Mouse (Mus musculus) testis, postnatal 14 days (tissue): Measurements from ENCODE around the gene H2-DMb2.
A peak's percentile ranks its signal among the peaks of the same experiment; 100 is the strongest.
"Not testable (repeated sequence)": the region's sequence is repeated elsewhere in the genome, so short reads cannot be mapped to it uniquely, and the experiment has no call there.

Experiments used
- DNase-seq: peaks from one replicate; pipeline ENCODE4 v3.0.0; 2021; ENCODE audit warnings: low spot score

Gene H2-DMb2

DNA sequence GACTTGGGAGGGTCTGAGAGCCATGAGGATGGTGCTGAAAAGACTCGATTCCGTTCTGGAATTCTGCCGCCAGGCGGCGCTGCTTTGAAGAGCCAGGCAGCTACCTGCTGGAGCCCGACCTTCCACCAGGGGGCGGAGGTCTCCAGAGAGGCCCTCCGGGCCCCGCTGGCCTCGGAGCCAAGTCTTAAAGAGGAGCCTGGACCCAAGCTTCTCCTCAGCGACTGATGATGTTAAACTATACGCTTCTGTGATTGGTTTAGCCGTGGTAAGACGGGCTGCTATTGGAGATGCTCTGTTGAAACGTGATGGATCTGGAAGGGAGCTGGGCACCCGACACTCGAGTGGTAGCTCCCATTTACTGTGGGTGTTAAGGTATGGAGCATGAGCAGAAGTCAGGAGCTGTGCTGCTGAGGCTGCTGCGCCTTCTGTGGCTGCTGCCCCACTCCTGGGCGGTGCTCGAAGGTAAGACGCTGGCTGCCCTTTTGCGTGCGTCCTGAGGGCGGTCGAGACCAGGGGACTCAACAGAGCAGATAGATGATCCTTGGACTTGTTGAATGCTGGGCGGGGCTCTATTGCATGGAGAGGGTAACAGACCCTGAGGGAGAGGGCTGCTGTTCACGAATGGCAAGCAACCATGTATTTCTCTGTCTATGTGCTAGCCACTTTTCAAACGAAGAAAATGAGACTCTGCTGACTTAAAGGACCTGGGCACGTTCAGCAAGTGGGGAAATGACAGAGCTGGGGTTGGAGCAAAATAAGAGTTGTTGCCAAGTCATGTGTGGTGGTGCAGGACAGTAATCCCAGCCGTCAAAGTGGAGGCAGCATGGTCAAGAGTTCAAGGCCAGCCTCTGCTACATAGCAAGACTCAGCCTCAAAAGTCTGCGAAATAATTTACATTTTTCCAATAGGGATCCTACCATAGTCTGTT, 7.5 kb upstream of the H2-DMb2 start:
- DNase-seq = peak; percentile 94

DNA sequence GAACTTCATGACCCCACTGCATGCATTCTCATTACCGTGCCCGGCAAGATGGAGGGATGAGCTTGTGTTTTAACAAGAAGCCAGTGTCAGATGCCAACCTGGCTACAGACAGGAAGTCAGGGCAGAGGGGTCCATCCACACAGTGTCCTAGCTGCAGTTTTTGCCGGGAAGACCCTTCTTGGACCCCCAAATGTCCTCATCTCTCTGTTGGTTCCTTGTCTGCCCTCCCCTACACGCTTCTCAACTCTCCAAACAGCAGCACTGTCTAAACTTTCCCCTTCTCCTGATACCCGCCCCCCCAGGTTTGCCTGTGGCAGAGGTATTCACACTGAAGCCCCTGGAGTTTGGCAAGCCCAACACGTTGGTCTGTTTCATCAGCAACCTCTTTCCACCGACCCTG, 5.5 kb upstream of the H2-DMb2 start:
- no peak for DNase-seq

DNA sequence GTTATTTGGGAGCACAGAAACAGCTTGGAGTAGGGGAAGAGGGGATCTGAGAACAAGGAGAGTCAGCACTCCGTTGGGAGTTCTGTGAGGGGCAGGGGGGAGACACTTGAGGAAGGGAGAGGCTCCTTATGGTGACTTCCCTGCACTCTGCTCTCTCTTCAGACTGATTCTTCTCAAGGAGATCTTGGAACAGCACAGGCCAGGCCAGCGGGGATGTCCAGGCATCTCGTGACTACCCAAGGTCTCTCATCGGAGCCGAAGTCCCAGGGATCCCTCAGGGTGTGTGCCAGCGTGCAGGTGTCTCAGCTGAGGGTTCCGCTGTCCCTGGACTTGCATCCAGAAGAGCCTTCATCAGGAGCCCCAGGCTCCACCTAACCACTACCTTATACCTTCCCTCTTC, 4.5 kb upstream of the H2-DMb2 start:
- DNase-seq = no peak

DNA sequence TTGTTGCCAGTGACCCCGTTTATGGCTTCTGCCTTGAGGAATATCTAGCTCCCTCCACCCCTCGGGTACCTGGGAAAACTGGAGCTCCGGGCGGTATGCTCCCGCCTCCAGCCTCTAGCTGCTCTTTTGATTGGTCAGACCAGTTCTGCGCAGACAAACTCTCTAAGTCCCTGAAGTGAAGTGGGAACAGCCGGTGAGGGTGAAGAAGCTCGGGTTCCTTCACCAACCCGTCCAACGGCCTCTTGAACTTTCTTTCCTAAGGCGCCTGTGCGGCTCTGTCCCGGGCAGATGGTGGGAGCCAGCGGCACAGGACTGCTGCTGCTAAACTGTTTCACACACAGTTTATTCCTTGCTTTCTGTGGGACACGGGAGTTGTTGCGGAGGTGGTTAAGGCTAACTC, 3.7 kb upstream of the H2-DMb2 start:
- no peak for DNase-seq

DNA sequence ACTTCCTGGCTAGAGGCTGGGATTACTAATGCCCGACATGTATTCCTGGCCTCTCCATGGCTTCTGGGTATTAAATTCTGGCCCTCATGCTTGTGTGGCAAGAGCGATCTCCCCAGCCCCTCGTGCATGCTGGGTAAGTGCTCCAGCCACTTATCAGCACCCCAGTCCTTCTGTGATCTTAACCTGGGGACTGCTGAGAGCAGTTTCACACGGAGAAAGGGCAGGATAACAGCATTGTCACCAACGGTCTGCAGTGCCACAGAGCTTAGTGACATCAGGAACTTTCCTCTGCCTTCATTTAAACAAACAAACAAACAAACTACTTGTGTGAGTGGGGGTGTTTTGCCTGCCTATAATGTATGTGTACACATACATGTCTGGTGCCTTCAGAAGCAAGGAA, 2.9 kb upstream of the H2-DMb2 start:
- no peak for DNase-seq

DNA sequence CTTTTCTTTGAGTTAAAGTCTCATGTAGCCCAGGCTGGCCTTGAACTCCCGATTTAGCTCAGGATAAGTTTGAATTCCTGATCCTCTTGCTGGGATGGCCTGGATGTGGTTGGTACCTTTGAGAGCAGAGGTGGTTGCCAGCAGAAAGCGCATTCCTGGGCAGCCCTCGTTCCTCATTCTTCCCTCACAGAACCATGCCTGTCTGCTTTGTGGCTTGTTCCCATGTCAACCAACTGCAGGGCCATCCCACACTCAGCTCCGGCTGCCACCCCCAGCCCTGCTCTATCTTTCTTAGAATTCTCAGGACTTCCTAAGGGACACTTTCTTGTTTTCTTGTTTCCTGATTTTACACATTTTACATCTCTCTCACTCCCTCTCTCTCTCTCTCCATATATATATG, 1.7 kb upstream of the H2-DMb2 start:
- DNase-seq = no peak

DNA sequence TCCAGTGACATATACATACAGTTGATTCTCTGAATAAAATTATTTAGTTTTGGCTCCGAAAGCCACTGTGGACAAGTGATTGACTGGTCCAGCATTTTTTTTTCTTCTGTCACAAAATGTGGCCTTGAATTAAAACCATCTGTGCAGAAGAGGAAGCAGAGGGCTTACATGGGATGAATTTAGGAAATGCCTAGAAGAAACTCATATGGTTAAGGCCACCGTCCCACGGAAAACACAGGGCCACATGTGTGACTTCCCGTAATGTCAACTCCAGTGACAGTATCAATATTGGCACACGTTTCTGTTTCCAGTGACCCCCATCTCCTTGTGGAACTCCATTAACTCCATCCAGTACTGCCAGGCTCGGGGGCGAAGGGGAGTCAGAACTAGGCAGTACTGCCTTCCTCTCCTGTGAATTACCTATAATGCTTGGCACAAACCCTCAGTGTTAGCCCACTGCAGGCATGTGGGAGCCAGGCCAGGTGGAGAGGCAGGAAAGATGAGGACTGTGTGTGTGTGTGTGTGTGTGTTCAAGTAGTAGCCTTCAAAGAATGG, 574 bp upstream of the H2-DMb2 start:
- DNase-seq = no peak

DNA sequence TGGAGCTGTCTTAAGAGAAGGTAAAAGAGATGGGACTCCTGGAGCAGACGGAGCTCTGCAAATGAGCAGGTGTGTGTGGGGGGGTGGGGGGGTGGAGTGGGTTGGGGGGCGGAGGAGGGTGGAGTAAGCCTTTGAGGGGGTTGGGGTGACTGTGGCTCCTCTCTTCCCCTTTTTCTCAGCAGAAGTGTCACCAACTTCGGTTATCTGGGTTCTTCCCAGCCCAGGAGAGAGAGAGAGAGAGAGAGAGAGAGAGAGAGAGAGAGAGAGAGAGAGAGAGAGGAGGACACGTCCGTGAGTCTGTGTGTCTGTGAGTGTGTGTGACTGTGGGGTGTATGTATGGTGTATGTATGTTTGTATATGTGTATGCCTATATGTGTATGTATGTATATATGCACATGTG, 354 bp downstream of the H2-DMb2 start:
- no peak for DNase-seq

DNA sequence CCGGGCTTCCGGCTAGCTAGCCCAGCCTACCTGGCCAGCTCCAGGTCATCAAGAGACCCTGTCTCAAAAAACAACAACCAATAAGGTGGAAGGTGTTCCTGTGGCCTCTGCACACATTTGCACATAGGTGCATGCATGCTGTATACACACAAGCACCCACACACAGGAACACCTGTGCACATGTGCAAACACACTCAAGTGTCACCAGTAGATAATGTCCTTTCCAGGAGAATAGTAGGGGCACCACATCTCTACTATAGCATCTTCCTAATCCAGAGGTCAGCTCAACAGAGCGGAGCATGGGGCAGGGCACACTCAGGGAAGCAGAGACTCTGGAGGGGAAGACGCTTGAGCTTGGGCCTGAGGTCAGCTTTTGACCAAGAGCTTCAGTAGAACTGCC, 1.1 kb downstream of the H2-DMb2 start:
- not testable (repeated sequence) for DNase-seq

DNA sequence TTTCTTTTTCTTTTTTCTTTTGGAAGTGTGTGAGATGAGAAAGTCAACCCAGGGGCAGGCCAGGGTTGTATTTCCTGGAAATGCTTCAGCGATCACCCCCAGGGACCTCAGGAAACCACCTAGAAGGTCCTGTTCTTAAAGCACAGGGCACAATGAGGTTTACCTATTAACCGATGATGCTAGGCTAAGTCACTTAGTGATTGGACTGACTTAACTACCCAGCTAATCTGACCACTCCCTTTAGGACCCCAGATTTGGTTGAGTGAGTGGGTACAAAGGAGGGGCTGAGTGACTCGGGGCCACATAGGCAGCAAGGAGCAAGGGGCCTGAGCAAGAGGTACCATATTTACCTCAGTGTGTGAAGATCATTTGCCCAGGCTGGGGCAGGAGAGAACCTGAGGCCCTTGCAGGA, 1.9 kb downstream of the H2-DMb2 start:
- DNase-seq = no peak

DNA sequence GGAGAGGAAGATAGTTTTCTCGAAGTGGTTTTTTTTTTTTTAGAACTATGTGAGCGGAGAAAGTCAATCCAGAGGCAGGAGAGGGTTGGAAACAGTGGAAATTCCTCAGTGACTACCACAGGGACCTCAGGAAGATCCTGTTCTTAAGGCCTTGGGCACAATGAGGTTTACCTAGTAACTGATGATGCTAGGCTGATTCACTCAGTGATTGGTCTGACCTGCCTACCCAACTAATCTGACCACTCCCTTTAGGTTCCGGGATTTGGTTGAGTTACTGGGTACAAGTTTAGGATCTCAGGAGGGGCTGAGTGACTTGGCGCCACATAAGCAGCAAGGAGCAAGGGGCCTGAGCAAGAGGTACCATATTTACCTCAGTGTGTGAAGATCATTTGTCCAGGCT, 9.8 kb downstream of the H2-DMb2 start, which contains the start of gene H2-DMb1:
Gene H2-DMb1 (plus strand): TSS at position 150 of the 400 bp plus-strand sequence.
- no peak for DNase-seq

DNA sequence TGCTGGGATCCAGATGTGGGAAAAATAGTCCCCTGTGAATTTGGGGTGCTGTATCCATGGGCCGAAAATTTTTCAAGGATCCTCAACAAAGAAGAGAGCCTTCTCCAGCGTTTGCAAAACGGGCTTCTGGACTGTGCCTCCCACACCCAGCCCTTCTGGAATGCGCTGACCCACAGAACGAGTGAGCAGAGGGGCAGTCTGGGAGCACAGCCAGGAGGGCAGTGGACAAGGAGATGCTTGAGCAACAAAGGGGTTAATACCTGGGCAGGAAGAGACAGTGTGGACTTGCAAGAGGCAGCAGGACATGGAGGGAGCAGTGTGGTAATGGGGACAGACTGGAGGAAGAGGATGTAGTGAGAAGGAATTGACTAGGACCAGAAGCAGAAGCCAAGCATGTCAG, 12.4 kb downstream of the H2-DMb2 start:
- DNase-seq = no peak

DNA sequence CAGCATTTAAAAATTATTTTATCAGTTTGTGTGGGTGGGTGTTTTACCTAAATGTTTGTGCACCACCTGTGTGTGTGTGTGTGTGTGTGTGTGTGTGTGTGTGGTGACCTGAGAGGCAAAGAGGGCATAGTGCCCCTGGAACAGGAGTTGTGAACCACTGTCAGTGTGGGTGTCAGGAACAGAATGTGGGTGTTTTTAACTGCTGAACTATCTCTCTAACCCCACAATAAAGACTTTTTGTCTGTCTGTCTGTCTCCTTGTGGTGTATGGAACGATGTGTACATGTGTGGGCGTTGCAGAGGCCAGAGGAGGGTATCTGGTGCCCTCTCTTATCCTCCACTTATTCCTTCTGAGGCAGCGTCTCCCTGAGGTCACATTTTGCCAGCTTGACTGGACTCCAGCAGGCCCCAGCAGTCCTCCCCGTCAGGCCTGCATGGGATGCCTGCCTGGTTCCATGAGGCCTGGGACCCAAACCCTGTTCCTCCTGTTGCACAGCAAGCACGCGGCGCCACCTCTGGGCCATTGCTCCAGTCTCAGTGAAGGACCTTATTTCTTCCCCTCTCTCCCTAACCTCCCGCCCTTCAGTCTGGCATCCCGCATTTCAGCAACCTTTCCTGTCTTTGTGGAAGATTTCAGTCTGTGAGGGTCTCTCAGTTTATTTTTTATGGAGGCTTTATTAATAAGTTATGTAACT, 21.2 kb downstream of the H2-DMb2 start:
- no peak for DNase-seq

DNA sequence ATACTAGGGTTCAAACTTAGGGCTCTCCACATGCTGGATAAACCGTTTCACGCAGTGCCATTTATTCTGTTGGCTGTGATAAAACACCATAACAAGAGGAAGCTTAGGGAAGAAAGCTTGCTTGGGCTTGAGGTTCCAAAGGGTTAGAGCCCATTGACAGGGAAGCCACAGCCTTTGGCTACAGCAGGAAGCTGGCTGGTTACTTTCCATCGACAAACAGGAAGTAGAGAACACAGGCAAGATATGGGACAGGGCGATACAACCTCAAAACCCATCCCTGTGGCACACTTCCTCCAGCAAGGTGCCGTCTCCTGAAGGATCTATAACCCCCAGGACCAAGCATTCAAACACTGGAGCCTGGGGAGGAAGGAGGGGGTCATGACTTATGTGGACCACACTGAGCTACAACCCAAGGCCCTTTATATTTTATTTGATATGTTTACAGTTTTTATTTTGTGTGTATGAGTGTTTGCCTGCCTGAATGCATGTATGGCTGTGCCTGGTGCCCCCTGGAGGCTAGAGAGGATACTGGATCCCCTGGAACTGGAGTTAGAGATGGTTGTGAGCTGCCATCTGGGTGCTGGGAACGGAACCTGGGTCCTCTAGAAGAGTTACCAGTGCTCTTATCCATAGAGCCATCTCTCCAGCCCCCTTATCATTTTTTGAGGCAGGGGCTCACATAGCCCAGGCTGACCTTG, 22.1 kb downstream of the H2-DMb2 start:
- no peak for DNase-seq

DNA sequence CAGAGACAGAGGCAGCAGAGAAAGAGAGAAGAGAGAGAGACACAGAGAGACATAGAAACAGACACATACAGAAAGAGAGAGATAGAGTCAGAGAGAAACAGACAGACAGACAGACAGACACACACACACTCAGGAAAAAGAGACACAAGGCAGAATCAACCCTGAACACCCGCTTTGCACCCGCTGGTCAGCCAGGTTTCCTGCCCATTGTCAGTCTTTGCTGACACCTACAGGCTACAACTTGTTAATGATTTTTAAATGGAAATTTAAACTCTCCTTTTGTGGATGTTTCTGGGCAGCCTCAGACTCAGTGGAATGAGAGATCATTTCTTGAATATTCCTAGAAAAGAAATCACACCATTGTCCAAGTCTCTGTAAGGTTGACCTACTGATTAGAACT, 26.2 kb downstream of the H2-DMb2 start:
- DNase-seq = no peak

DNA sequence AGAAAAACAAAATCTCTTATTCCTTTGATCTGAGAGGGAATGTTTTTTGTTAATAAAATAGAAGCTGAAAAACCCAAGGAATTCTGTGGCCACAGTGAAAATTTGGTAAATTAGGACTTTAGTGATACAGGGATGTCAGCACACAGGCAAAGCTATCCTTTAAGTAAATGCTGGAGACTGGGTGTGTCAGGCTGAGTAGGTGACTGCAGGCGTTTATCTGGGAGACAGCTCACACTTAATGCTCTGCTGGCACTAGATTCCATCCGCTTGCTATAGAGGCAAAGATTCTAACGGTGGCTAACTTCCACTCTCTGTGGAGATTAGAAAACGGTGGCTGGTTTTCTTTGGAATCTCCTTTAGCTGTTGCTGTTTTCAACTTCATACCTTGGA, 27.4 kb downstream of the H2-DMb2 start:
- DNase-seq = no peak

DNA sequence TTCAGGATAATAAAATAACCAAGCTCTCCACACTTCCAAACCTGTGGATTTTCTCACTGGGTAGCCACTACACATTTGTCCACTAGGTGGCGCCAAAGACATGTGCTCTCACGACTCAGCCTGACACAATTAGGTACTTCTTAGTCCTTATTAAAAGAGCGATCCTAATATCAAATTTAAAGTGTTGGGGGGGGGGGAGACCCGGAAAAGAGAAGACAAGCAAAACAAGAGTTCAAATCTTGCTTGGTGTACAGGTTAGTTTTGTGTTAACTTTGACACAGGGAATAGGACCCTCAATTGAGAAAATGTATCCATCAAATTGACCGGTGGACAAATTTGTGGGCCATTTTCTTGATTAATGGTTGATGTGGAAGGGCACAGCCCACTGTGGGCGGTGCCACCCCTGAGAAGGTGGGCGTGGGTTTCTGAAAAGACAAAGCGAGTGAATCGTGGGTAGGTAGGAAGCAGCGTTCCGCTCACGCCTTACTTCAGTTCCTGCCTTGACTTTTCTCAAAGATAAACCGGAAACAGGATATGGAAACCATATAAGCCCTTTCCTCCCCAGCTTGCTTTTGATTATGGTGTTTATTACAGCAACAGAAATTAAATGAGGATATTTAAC, 27.9 kb downstream of the H2-DMb2 start:
- peak; percentile 66 for DNase-seq

DNA sequence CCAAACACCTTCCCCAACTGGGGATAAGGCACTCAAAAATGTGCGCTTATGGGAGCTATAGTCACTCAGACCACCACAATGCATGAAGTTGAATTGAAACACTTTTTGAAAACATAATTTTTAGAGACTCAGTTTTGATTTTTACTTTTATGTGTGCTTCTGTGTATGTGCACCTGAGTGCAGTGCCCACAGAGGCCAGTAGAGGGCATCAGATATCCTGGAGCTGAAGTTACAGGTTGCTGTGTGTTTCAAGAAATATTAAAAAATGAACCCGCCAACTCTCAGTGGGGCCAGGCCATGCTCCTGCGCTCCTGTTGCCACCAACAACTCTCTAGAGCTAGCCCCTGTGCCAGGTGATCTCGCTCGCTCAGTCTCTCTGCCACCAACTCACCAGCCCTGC, 29.4 kb downstream of the H2-DMb2 start:
- DNase-seq = no peak

DNA sequence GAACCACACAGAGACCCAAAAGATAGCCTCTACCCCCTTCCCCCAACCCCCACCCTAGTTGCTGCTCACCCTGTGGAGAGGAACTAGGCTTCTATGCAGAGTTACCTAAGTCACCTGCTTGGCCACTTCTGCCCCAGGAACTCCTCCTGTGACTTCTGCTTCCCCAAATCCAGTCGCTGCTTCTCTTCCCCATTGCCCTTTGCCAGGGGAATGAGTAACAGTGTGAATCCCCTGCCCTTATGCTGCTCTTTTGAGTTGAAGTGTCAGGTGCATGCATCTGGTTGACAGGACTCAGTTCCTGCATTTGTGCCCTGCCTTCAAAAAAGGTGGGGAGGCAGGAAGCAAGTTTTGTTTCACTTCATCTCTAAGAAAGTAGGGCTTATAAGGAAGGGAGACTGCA, 31.0 kb downstream of the H2-DMb2 start:
- DNase-seq = no peak

DNA sequence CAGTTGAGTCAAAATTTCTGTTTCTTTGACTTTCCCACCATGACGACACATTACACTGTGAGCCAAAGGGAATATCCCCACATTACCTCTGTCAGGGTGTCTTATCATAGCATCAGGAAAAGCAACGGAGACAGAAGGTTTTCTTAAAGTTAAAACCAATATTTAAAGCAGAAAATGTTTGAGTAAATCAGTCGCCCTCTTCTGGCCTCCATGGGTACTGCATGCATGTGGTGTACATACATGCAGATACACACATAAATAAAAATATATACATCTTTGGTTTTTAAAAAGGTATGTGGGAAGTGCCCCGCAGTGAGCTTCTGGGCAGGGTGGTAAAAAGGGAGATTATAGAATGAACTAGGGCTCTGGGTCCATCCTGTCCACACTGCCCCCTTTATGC, 34.1 kb downstream of the H2-DMb2 start:
- DNase-seq = no peak

DNA sequence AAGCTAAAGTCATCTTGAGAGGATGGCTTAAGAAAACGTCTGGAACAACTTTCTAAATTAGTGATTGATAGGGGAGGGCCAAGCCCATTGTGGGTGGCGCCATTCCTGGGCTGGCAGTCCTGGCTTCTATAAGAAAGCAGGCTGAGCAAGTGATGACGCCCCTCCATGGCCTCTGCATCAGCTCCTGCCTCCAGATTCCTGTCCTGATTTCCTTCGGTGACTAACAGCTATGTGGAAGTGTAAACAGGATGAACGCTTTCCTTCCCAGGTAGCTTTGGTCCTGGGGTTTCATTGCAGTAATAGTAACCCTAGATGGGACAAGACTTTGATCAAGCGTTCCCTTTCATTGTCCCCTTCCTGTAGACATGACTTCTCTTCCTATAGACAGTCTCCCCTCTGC, 35.9 kb downstream of the H2-DMb2 start:
- DNase-seq = no peak
